10 mouse cellular contexts compared by ENCODE assay signal in genomic region chr7:4125306-4125705, GRCm38 (mm10). TPM values are rescaled to one million over a fixed set of nuclear protein-coding genes. Genes with fewer than 3 reads are reported as not detected.
A peak's percentile ranks its signal among the peaks of the same experiment; 100 is the strongest.
DNase-seq lines count a peak whose midpoint lies in the region; ATAC-seq and TF ChIP-seq lines count a peak whose summit lies in the region.
"Had no signal": no experiment of that assay in that cellular context is flagged by ENCODE, and none has a peak within 500 bp of the region (broad histone marks: within the 10 kb centered on the region; RNA-seq: fewer than 3 reads in every experiment).

No protein-coding gene starts in this region.

- H3K27ac ChIP-seq in lung, postnatal 0 days (ENCODE audit: low read length) = no peak overlapping the region
- H3K27ac ChIP-seq in forebrain, embryonic 11.5 days (ENCODE audit: low read depth, low read length) = peak overlapping the region; percentile 94
- H3K27ac ChIP-seq in hindbrain, postnatal 0 days = peak overlapping the region; percentile 89
- H3K27ac ChIP-seq in stomach, postnatal 0 days (replicated peaks) = no peak overlapping the region
- H3K27ac ChIP-seq: gastrocnemius, adult 2 months; liver, embryonic 12.5 days had no signal

- no peaks in the 10 kb centered on the region for H3K4me1 ChIP-seq in lung, postnatal 0 days (ENCODE audit: insufficient read depth, low read depth, low read length)
- peaks cover 37% of the 10 kb centered on the region for H3K4me1 ChIP-seq in forebrain, embryonic 11.5 days (replicated peaks; ENCODE audit: control insufficient read depth, insufficient read depth, low read length)
- peaks cover 26% of the 10 kb centered on the region for H3K4me1 ChIP-seq in hindbrain, postnatal 0 days (ENCODE audit: insufficient read depth, low read length)
- H3K4me1 ChIP-seq in stomach, postnatal 0 days (replicated peaks; ENCODE audit: control insufficient read depth, insufficient read depth) = no peaks in the 10 kb centered on the region; the same call in 1 of the 2 replicates

- ATAC-seq in lung, postnatal 0 days = no peak
- no peak for ATAC-seq in forebrain, embryonic 11.5 days (replicated peaks; ENCODE audit: low FRiP score)
- ATAC-seq in hindbrain, postnatal 0 days = no peak
- ATAC-seq in stomach, postnatal 0 days (ENCODE audit: low FRiP score, low TSS enrichment) = no peak
- ATAC-seq: liver, embryonic 12.5 days had no signal

- H3K9me3 ChIP-seq in lung, postnatal 0 days (ENCODE audit: low read length) = no peaks in the 10 kb centered on the region
- no peaks in the 10 kb centered on the region for H3K9me3 ChIP-seq in forebrain, embryonic 11.5 days (ENCODE audit: control insufficient read depth, low read length)
- H3K9me3 ChIP-seq in hindbrain, postnatal 0 days (ENCODE audit: low read length) = no peaks in the 10 kb centered on the region
- no peaks in the 10 kb centered on the region for H3K9me3 ChIP-seq in stomach, postnatal 0 days (ENCODE audit: control insufficient read depth, low read length)
- H3K9me3 ChIP-seq: liver, embryonic 12.5 days had no signal

- WGBS in lung, postnatal 0 days = 23% methylated on average over 9 of the region's 9 CpGs
- WGBS in forebrain, embryonic 11.5 days = 22% methylated on average over 9 of the region's 9 CpGs
- 35% methylated on average over 9 of the region's 9 CpGs for WGBS in hindbrain, postnatal 0 days
- WGBS in stomach, postnatal 0 days = 20% methylated on average over 9 of the region's 9 CpGs

- H3K4me2 ChIP-seq in lung, postnatal 0 days (replicated peaks; ENCODE audit: low read depth, low read length) = no peak overlapping the region
- peak overlapping the region; percentile 32; the same call in 1 of the 2 replicates for H3K4me2 ChIP-seq in forebrain, embryonic 11.5 days (ENCODE audit: low read depth, low read length, severe bottlenecking)
- H3K4me2 ChIP-seq in hindbrain, postnatal 0 days (ENCODE audit: low read depth, low read length) = no peak overlapping the region
- no peak overlapping the region for H3K4me2 ChIP-seq in stomach, postnatal 0 days (replicated peaks; ENCODE audit: low read depth)
- H3K4me2 ChIP-seq: liver, embryonic 12.5 days had no signal

- no peak overlapping the region for H3K9ac ChIP-seq in lung, postnatal 0 days (replicated peaks; ENCODE audit: low read depth)
- H3K9ac ChIP-seq in forebrain, embryonic 11.5 days (ENCODE audit: low read length) = peak overlapping the region; percentile 13
- H3K9ac ChIP-seq in hindbrain, postnatal 0 days (replicated peaks; ENCODE audit: low read length) = no peak overlapping the region
- H3K9ac ChIP-seq in stomach, postnatal 0 days (ENCODE audit: low read length) = no peak overlapping the region
- H3K9ac ChIP-seq: liver, embryonic 12.5 days had no signal

- H3K27me3 ChIP-seq in lung, postnatal 0 days (replicated peaks; ENCODE audit: insufficient read depth, low read length) = no peaks in the 10 kb centered on the region
- no peaks in the 10 kb centered on the region; the same call in 1 of the 2 replicates for H3K27me3 ChIP-seq in forebrain, embryonic 11.5 days (ENCODE audit: control insufficient read depth, insufficient read depth, low read length)
- no peaks in the 10 kb centered on the region for H3K27me3 ChIP-seq in hindbrain, postnatal 0 days (ENCODE audit: insufficient read depth, low read length)
- no peaks in the 10 kb centered on the region for H3K27me3 ChIP-seq in stomach, postnatal 0 days (ENCODE audit: control insufficient read depth, insufficient read depth, low read length)

- no peak overlapping the region for H3K4me3 ChIP-seq in lung, postnatal 0 days (ENCODE audit: low read depth, low read length)
- H3K4me3 ChIP-seq in forebrain, embryonic 11.5 days (ENCODE audit: low read depth, low read length) = no peak overlapping the region; the same call in 1 of the 2 replicates
- no peak overlapping the region for H3K4me3 ChIP-seq in hindbrain, postnatal 0 days (ENCODE audit: low read length)
- H3K4me3 ChIP-seq in stomach, postnatal 0 days (ENCODE audit: low read depth, low read length) = no peak overlapping the region
- H3K4me3 ChIP-seq: gastrocnemius, adult 2 months; liver, embryonic 12.5 days had no signal

- H3K36me3 ChIP-seq in lung, postnatal 0 days (ENCODE audit: insufficient read depth, low read length) = no peaks in the 10 kb centered on the region
- H3K36me3 ChIP-seq in forebrain, embryonic 11.5 days (ENCODE audit: control insufficient read depth, insufficient read depth, low read length) = peaks cover 6% of the 10 kb centered on the region; the same call in 1 of the 2 replicates
- no peaks in the 10 kb centered on the region; the same call in 1 of the 2 replicates for H3K36me3 ChIP-seq in hindbrain, postnatal 0 days (ENCODE audit: insufficient read depth, low read length)
- H3K36me3 ChIP-seq in stomach, postnatal 0 days (ENCODE audit: control insufficient read depth, insufficient read depth, low read length) = no peaks in the 10 kb centered on the region
- H3K36me3 ChIP-seq: liver, embryonic 12.5 days had no signal

- no peak for DNase-seq in lung, postnatal 0 days (ENCODE audit: low spot score)
- DNase-seq in lung, postnatal 25 days (ENCODE audit: low spot score) = no peak
- peak; percentile 55 for DNase-seq in forebrain, embryonic 11.5 days (ENCODE audit: low spot score)
- no peak for DNase-seq in hindbrain, postnatal 0 days (ENCODE audit: low spot score)
- no peak for DNase-seq in stomach, postnatal 0 days (ENCODE audit: low spot score)
- DNase-seq in thymus, postnatal 4 days = no peak
- no peak for DNase-seq in c-Kit-positive CD71-positive TER-119-positive erythroid progenitor cells, embryonic 14.5 days (ENCODE audit: low spot score)
- DNase-seq: adrenal gland, postnatal 25 days; gastrocnemius, adult 2 months had no signal

- TF ChIP-seq CTCF in lung, postnatal 0 days (IDR thresholded peaks at IDR 0.05) = peak; percentile 40
- TF ChIP-seq CTCF in hindbrain, postnatal 0 days (IDR thresholded peaks at IDR 0.05; ENCODE audit: low read depth) = peak; percentile 45
- peak; percentile 43 for TF ChIP-seq CTCF in stomach, postnatal 0 days (IDR thresholded peaks at IDR 0.05; ENCODE audit: low read depth)

- TF ChIP-seq EP300 in lung, postnatal 0 days (IDR thresholded peaks at IDR 0.05) = no peak
- TF ChIP-seq EP300 in stomach, postnatal 0 days (optimal IDR thresholded peaks at IDR 0.05) = no peak

RNA-seq across cellular contexts. Expression of gene Ttyh1, which starts 6.1 kb away (rescaled TPM):
- 1.1 and 1.2 TPM in 2 replicates for polyA plus RNA-seq in lung, postnatal 0 days (2015; fragmentation: Nextera tagmentation; extraction: Ambion mirVana)
- 87.3 and 96.0 TPM in 2 replicates for polyA plus RNA-seq in forebrain, embryonic 11.5 days (2014; fragmentation: Nextera tagmentation; extraction: Ambion mirVana)
- total RNA-seq in hindbrain, postnatal 0 days (2014; rRNA removed) = 819 and 1,009 TPM in 2 replicates
- 249 and 272 TPM in 2 replicates for polyA plus RNA-seq in hindbrain, postnatal 0 days (2015; fragmentation: Nextera tagmentation; extraction: Ambion mirVana)
- 4.1 and 4.3 TPM in 2 replicates for polyA plus RNA-seq in stomach, postnatal 0 days (2015; fragmentation: Nextera tagmentation; extraction: Ambion mirVana)

RNA-seq across cellular contexts. Expression of gene Leng8, which starts 11.5 kb away (rescaled TPM):
- polyA plus RNA-seq in lung, postnatal 0 days (2015; fragmentation: Nextera tagmentation; extraction: Ambion mirVana) = 28.0 and 29.6 TPM in 2 replicates
- 77.4 and 77.5 TPM in 2 replicates for polyA plus RNA-seq in forebrain, embryonic 11.5 days (2014; fragmentation: Nextera tagmentation; extraction: Ambion mirVana)
- 183 and 264 TPM in 2 replicates for total RNA-seq in hindbrain, postnatal 0 days (2014; rRNA removed)
- polyA plus RNA-seq in hindbrain, postnatal 0 days (2015; fragmentation: Nextera tagmentation; extraction: Ambion mirVana) = 49.1 and 50.8 TPM in 2 replicates
- polyA plus RNA-seq in stomach, postnatal 0 days (2015; fragmentation: Nextera tagmentation; extraction: Ambion mirVana) = 14.7 and 20.1 TPM in 2 replicates

RNA-seq across cellular contexts. Expression of gene Leng9, which starts 24.9 kb away (rescaled TPM):
- 7.6 and 7.7 TPM in 2 replicates for polyA plus RNA-seq in lung, postnatal 0 days (2015; fragmentation: Nextera tagmentation; extraction: Ambion mirVana)
- 1.6 and 2.7 TPM in 2 replicates for polyA plus RNA-seq in forebrain, embryonic 11.5 days (2014; fragmentation: Nextera tagmentation; extraction: Ambion mirVana)
- 4.2 and 4.4 TPM in 2 replicates for total RNA-seq in hindbrain, postnatal 0 days (2014; rRNA removed)
- polyA plus RNA-seq in hindbrain, postnatal 0 days (2015; fragmentation: Nextera tagmentation; extraction: Ambion mirVana) = 4.2 and 5.4 TPM in 2 replicates
- 7.4 and 8.5 TPM in 2 replicates for polyA plus RNA-seq in stomach, postnatal 0 days (2015; fragmentation: Nextera tagmentation; extraction: Ambion mirVana)

RNA-seq across cellular contexts. Expression of gene Cdc42ep5, which starts 39.4 kb away (rescaled TPM):
- 46.7 and 51.1 TPM in 2 replicates for polyA plus RNA-seq in lung, postnatal 0 days (2015; fragmentation: Nextera tagmentation; extraction: Ambion mirVana)
- 16.2 and 17.8 TPM in 2 replicates for polyA plus RNA-seq in forebrain, embryonic 11.5 days (2014; fragmentation: Nextera tagmentation; extraction: Ambion mirVana)
- total RNA-seq in hindbrain, postnatal 0 days (2014; rRNA removed) = 8.5 and 15.9 TPM in 2 replicates
- 11.7 and 12.0 TPM in 2 replicates for polyA plus RNA-seq in hindbrain, postnatal 0 days (2015; fragmentation: Nextera tagmentation; extraction: Ambion mirVana)
- 119 and 121 TPM in 2 replicates for polyA plus RNA-seq in stomach, postnatal 0 days (2015; fragmentation: Nextera tagmentation; extraction: Ambion mirVana)

Comparison
In these comparisons a context has a peak if more than half of its experiments do, and no peak if none do; other contexts are left out.
1. H3K27ac ChIP-seq: peak in forebrain, embryonic 11.5 days (single experiment) and hindbrain, postnatal 0 days (single experiment); none in lung, postnatal 0 days (single experiment) and stomach, postnatal 0 days (single experiment).
2. RNA of gene Ttyh1, which starts 6.1 kb away (polyA plus RNA-seq): 249 to 272 TPM in hindbrain, postnatal 0 days and 87.3 to 96.0 TPM in forebrain, embryonic 11.5 days; 4.1 to 4.3 TPM in stomach, postnatal 0 days and 1.1 to 1.2 TPM in lung, postnatal 0 days; every median in the first group is over 10 times any median in the second.
3. Peak in every context shown above with its lines, with median percentiles within 50 percentile points of each other: CTCF ChIP-seq.